Mouse (Mus musculus) embryonic stem cell, embryonic (primary cell): ENCODE data around the gene Tfap4.

Experiments
- CTCF ChIA-PET, 4 experiments: fragments of 300-600 bp in 2 of 4; fragments of 350-600 bp in 2 of 4; sonication (Branson Sonifier 250); formaldehyde crosslinking; loops; one replicate each; lab custom pipeline; 2022; ENCODE audit warnings: inconsistent platforms in 2 of 4; lab: Charles Lee
- POLR2A ChIA-PET, 4 experiments: fragments of 300-600 bp in 2 of 4; fragments of 350-600 bp in 2 of 4; sonication (Branson Sonifier 250); formaldehyde crosslinking; loops; one replicate each; lab custom pipeline; 2022; ENCODE audit warnings: antibody characterized with exemption in 4 of 4, inconsistent platforms in 1 of 4; lab: Charles Lee

The Tfap4 gene

GRCm38 (mm10) chr16:4597296-4597695 lies 37.6 kb upstream of the Tfap4 start:
- POLR2A ChIA-PET: interaction anchor here in 3 of 4 experiments (0.7 to 34.6 kb wide), 18 partner anchors 8 to 46 kb away, joined by 3 to 632 read pairs (median 6); partner anchors contain the start of genes Pam16 (in 2 of the 3) and Tfap4 (in 2 of the 3)
- CTCF ChIA-PET: interaction anchor here in 2 of 4 experiments (1.0 to 2.0 kb wide), 3 partner anchors 10 to 37 kb away, joined by 3 to 7 read pairs (median 4); partner anchors contain the start of gene Tfap4 (in 1 of the 2)

GRCm38 (mm10) chr16:4596836-4597235 lies 37.2 kb upstream of the Tfap4 start:
- CTCF ChIA-PET: interaction anchor here in 3 of 4 experiments (0.6 to 2.0 kb wide), 9 partner anchors 11 to 37 kb away, joined by 3 to 15 read pairs (median 4); partner anchors contain the start of gene Tfap4 (in 3 of the 3)
- POLR2A ChIA-PET: interaction anchor here in 3 of 4 experiments (0.7 to 34.6 kb wide), 23 partner anchors 8 to 107 kb away, joined by 3 to 632 read pairs (median 5); partner anchors contain the start of genes Pam16 (in 2 of the 3), Tfap4 (in 2 of the 3) and Srl (in 1 of the 3)

GRCm38 (mm10) chr16:4596141-4596728 lies 36.6 kb upstream of the Tfap4 start:
- ChIA-PET CTCF (interaction anchor here in 3 of 4 experiments (0.6 to 2.0 kb wide), 13 partner anchors 10 to 37 kb away, joined by 3 to 15 read pairs (median 4); partner anchors contain the start of gene Tfap4 (in 3 of the 3)), POLR2A (interaction anchor here (0.8 to 34.6 kb wide), 31 partner anchors 9 to 107 kb away, joined by 3 to 632 read pairs (median 4); partner anchors contain the start of genes Pam16 (in 2 of the 4), Srl (in 2 of the 4), Coro7 (in 1 of the 4) and Tfap4 (in 1 of the 4))

- CTCF ChIA-PET: interaction anchor here in 3 of 4 experiments (0.6 to 2.0 kb wide), 9 partner anchors 9 to 36 kb away, joined by 3 to 14 read pairs (median 6); partner anchors contain the start of gene Tfap4 (in 1 of the 3)
- POLR2A ChIA-PET: interaction anchor here (0.8 to 34.6 kb wide), 32 partner anchors 8 to 106 kb away, joined by 3 to 632 read pairs (median 4); partner anchors contain the start of genes Pam16 (in 2 of the 4), Srl (in 2 of the 4), Tfap4 (in 2 of the 4) and Coro7 (in 1 of the 4)
Measured at GRCm38 (mm10) chr16:4595527-4595963, 35.9 kb upstream of the Tfap4 start.

- ChIA-PET POLR2A (interaction anchor here in 3 of 4 experiments (0.6 to 34.6 kb wide), 33 partner anchors 8 to 285 kb away, joined by 3 to 632 read pairs (median 5); partner anchors contain the start of genes Pam16 (in 3 of the 3), Tfap4 (in 2 of the 3), Coro7 (in 1 of the 3) and Srl (in 1 of the 3)), CTCF (interaction anchor here in 3 of 4 experiments (0.6 to 2.0 kb wide), 8 partner anchors 9 to 86 kb away, joined by 3 to 12 read pairs (median 5); no protein-coding TSS in a partner anchor)
Measured at GRCm38 (mm10) chr16:4594814-4595526, 35.3 kb upstream of the Tfap4 start.

- POLR2A ChIA-PET: interaction anchor here (0.6 to 34.6 kb wide), 37 partner anchors 8 to 483 kb away, joined by 3 to 632 read pairs (median 5); partner anchors contain the start of genes Tfap4 (in 4 of the 4), Pam16 (in 2 of the 4), Ubald1 (in 2 of the 4) and Srl (in 1 of the 4)
- CTCF ChIA-PET: interaction anchor here in 3 of 4 experiments (0.6 to 2.1 kb wide), 16 partner anchors 7 to 86 kb away, joined by 3 to 27 read pairs (median 4); partner anchors contain the start of gene Tfap4 (in 2 of the 3)
Measured at GRCm38 (mm10) chr16:4593971-4594813, 34.5 kb upstream of the Tfap4 start, which contains the start of gene Glis2. Gene Glis2, plus strand, starts transcription at chr16:4594713.

GRCm38 (mm10) chr16:4592909-4593875 lies 33.5 kb upstream of the Tfap4 start:
- CTCF ChIA-PET: interaction anchor here (0.6 to 2.1 kb wide), 26 partner anchors 8 to 874 kb away, joined by 3 to 27 read pairs (median 4); partner anchors contain the start of genes Tfap4 (in 3 of the 4), Pam16 (in 1 of the 4) and Srl (in 1 of the 4)
- POLR2A ChIA-PET: interaction anchor here (0.6 to 34.6 kb wide), 29 partner anchors 7 to 484 kb away, joined by 3 to 632 read pairs (median 4); partner anchors contain the start of genes Tfap4 (in 3 of the 4), Pam16 (in 2 of the 4), Ubald1 (in 2 of the 4) and Cdip1 (in 1 of the 4)

GRCm38 (mm10) chr16:4590236-4590635 lies 30.6 kb upstream of the Tfap4 start:
- ChIA-PET POLR2A (interaction anchor here in 1 of 4 experiments (1.3 to 8.7 kb wide), 2 partner anchors 21 to 33 kb away, joined by 4 to 151 read pairs; partner anchors contain the start of gene Tfap4), CTCF (interaction anchor here in 1 of 4 experiments (0.7 to 2.3 kb wide), 2 partner anchors 17 to 116 kb away, joined by 3 to 7 read pairs; no protein-coding TSS in a partner anchor)

- POLR2A ChIA-PET: interaction anchor here in 3 of 4 experiments (0.6 to 8.7 kb wide), 29 partner anchors 8 to 305 kb away, joined by 3 to 151 read pairs (median 10); partner anchors contain the start of genes Glis2 (in 2 of the 3), Pam16 (in 2 of the 3), Tfap4 (in 2 of the 3) and Srl (in 1 of the 3)
- CTCF ChIA-PET: interaction anchor here in 3 of 4 experiments (0.5 to 3.4 kb wide), 7 partner anchors 11 to 28 kb away, joined by 3 to 36 read pairs (median 7); partner anchors contain the start of gene Tfap4 (in 2 of the 3)
Measured at GRCm38 (mm10) chr16:4587516-4588210, 28.0 kb upstream of the Tfap4 start.

- POLR2A ChIA-PET: interaction anchor here (0.5 to 8.7 kb wide), 87 partner anchors 9 to 669 kb away, joined by 3 to 151 read pairs (median 4); partner anchors contain the start of genes Tfap4 (in 4 of the 4), Pam16 (in 3 of the 4), Srl (in 3 of the 4) and Coro7 (in 2 of the 4)
- CTCF ChIA-PET: interaction anchor here (0.6 to 3.4 kb wide), 39 partner anchors 8 to 583 kb away, joined by 3 to 36 read pairs (median 5); partner anchors contain the start of genes Tfap4 (in 2 of the 4), Cdip1 (in 1 of the 4), Slx4 (in 1 of the 4) and Srl (in 1 of the 4)
Measured at GRCm38 (mm10) chr16:4586531-4587123, 27.0 kb upstream of the Tfap4 start.

GRCm38 (mm10) chr16:4585642-4586530 lies 26.2 kb upstream of the Tfap4 start:
- POLR2A ChIA-PET: interaction anchor here (0.6 to 8.7 kb wide), 91 partner anchors 8 to 670 kb away, joined by 3 to 151 read pairs (median 4); partner anchors contain the start of genes Tfap4 (in 4 of the 4), Pam16 (in 3 of the 4), Srl (in 3 of the 4) and Coro7 (in 2 of the 4)
- CTCF ChIA-PET: interaction anchor here (0.5 to 3.4 kb wide), 43 partner anchors 7 to 583 kb away, joined by 3 to 36 read pairs (median 4); partner anchors contain the start of genes Tfap4 (in 2 of the 4), Cdip1 (in 1 of the 4), Slx4 (in 1 of the 4) and Srl (in 1 of the 4)

- CTCF ChIA-PET: interaction anchor here in 3 of 4 experiments (0.7 to 3.4 kb wide), 9 partner anchors 12 to 35 kb away, joined by 3 to 36 read pairs (median 7); partner anchors contain the start of gene Tfap4 (in 1 of the 3)
- POLR2A ChIA-PET: interaction anchor here in 2 of 4 experiments (1.0 to 8.7 kb wide), 20 partner anchors 8 to 296 kb away, joined by 3 to 151 read pairs (median 4); partner anchors contain the start of genes Pam16 (in 2 of the 2), Tfap4 (in 2 of the 2), Glis2 (in 1 of the 2) and Ubald1 (in 1 of the 2)
Measured at GRCm38 (mm10) chr16:4584438-4584837, 24.8 kb upstream of the Tfap4 start.
